Mouse (Mus musculus) lung, embryonic 16.5 days (tissue): ENCODE data around the gene Wdr18. TPM values are rescaled to one million over a fixed set of nuclear protein-coding genes. Genes with fewer than 3 reads are reported as not detected.

Experiments used
- ATAC-seq: fragments of 200-750 bp; cut with Nextera tagmentation; 2 replicates; pipeline ENCODE4 v1.8.0; 2017; ENCODE audit warnings: low read depth, mild to moderate bottlenecking, moderate library complexity
- H3K27ac ChIP-seq: fragments of 300-500 bp; sonication (generic); 2 replicates; pipeline ENCODE4 v1.5.1; 2014; ENCODE audit warnings: mild to moderate bottlenecking, control low read depth, low read length
- H3K27me3 ChIP-seq: fragments of 300-500 bp; sonication (generic); 2 replicates; pipeline ENCODE4 v1.6.1; 2014; ENCODE audit warnings: low read depth, low read length, mixed read lengths; ENCODE audit not compliant: control insufficient read depth, insufficient read depth
- H3K36me3 ChIP-seq: fragments of 300-500 bp; sonication (generic); 2 replicates; pipeline ENCODE4 v1.6.1; 2014; ENCODE audit warnings: low read length; ENCODE audit not compliant: control insufficient read depth, insufficient read depth
- H3K4me1 ChIP-seq: fragments of 300-500 bp; sonication (generic); replicated peaks from 2 replicates; pipeline ENCODE4 v1.6.1; 2014; ENCODE audit warnings: low read length, mixed read lengths; ENCODE audit not compliant: control insufficient read depth, insufficient read depth
- H3K4me2 ChIP-seq: fragments of 300-500 bp; sonication (generic); 2 replicates; pipeline ENCODE4 v1.6.1; 2014; ENCODE audit warnings: low read depth, low read length, control low read depth
- H3K4me3 ChIP-seq: fragments of 300-500 bp; sonication (generic); 2 replicates; pipeline ENCODE4 v1.5.1; 2014; ENCODE audit warnings: mild to moderate bottlenecking, low read length, control low read depth
- H3K9ac ChIP-seq: fragments of 300-500 bp; sonication (generic); 2 replicates; pipeline ENCODE4 v1.6.1; 2014; ENCODE audit warnings: low read length, control low read depth
- H3K9me3 ChIP-seq: fragments of 300-500 bp; sonication (generic); 2 replicates; pipeline ENCODE4 v1.6.1; 2016; ENCODE audit warnings: low read length; ENCODE audit not compliant: control insufficient read depth
- WGBS: fragments of 180-500 bp; shearing (Covaris S2); extraction: QIAGEN DNeasy Blood & Tissue Kit; methylation state at CpG from one replicate; pipeline ENCODE4 v1.1.7; 2014; 5-methylcytosine and 5-hydroxymethylcytosine counted together
- polyA plus RNA-seq: library from polyadenylated mRNA; unstranded; fragments of >200 nt; fragmentation: Nextera tagmentation; extraction: Ambion mirVana; gene quantifications from 2 replicates; pipeline ENCODE4 v1.2.1, GENCODE M21; 2015

Wdr18 gene
- polyA plus RNA-seq, 1 experiment from 2014 or later, result 83.0 TPM

DNA sequence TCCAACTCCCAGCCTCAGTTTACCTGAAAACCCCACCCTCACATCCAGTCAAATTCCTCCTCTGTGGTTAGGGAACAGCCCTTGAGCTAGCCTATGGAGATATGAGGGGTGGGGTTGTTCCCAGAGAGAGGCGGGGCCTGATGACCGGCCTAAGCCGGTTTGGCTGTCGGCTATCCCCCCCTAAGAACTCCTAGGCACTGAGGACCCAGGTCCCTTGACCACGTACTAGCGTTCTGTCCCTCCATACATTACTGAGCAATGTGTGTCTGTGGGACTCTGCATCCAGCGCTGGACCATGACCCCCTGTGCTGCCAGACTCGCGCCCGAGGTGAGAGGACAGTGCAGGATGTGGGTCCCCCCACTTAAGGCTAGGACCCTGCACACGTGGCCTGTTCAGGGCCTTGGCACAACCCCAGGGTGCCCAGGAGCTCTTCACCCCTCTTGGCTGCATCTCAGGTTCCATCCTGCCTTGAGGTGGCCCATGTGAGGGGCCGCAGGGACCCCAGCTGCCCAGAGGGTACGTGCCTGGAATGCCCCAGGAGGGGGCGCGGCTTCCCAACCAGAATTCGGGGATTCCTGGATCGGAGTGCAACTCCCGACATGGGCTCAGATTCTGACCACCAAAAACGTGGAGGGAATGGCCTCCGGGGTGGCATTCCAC is 59.6 kb downstream of the Wdr18 start:
- H3K9ac ChIP-seq, result peak overlapping the region; percentile 61
- H3K4me1 ChIP-seq, result peaks cover 37% of the 10 kb centered on the region
- H3K36me3 ChIP-seq, result no peaks in the 10 kb centered on the region
- H3K4me3 ChIP-seq, result peak overlapping the region; percentile 37
- peak; percentile 77 for ATAC-seq
- H3K27me3 ChIP-seq, result peaks cover 7% of the 10 kb centered on the region; the same call in 1 of the 2 replicates
- peak overlapping the region; percentile 53 for H3K4me2 ChIP-seq
- peak overlapping the region; percentile 91 for H3K27ac ChIP-seq
- WGBS, result 12% methylated on average over 20 of the region's 20 CpGs
- no peaks in the 10 kb centered on the region for H3K9me3 ChIP-seq

Other genes starting within 250 kb of the Wdr18 start
- not detected in 2 replicates for gene Hcn2, start 243.5 kb upstream of the Wdr18 start, polyA plus RNA-seq
- 46.2 and 47.8 TPM in 2 replicates for gene Polrmt, start 213.6 kb upstream of the Wdr18 start, polyA plus RNA-seq
- gene Fgf22, start 205.1 kb upstream of the Wdr18 start, polyA plus RNA-seq, result 0.11 and 0.29 TPM in 2 replicates
- gene Rnf126, start 193.2 kb upstream of the Wdr18 start, polyA plus RNA-seq, result 47.9 and 61.4 TPM in 2 replicates
- 21.7 and 22.7 TPM in 2 replicates for gene Fstl3, start 182.9 kb upstream of the Wdr18 start, polyA plus RNA-seq
- gene Prss57, start 169.2 kb upstream of the Wdr18 start, polyA plus RNA-seq, result 0.57 and 2.1 TPM in 2 replicates
- gene Palm, start 166.6 kb upstream of the Wdr18 start, polyA plus RNA-seq, result 52.7 and 54.1 TPM in 2 replicates
- 10.6 and 13.5 TPM in 2 replicates for gene Misp, start 139.2 kb upstream of the Wdr18 start, polyA plus RNA-seq
- 344 and 371 TPM in 2 replicates for gene Ptbp1, start 105.7 kb upstream of the Wdr18 start, polyA plus RNA-seq
- 3.0 and 4.0 TPM in 2 replicates for gene Prtn3, start 85.7 kb upstream of the Wdr18 start, polyA plus RNA-seq
- gene Plppr3, start 85.5 kb upstream of the Wdr18 start, polyA plus RNA-seq, result 22.6 and 26.4 TPM in 2 replicates
- gene Elane, start 73.9 kb upstream of the Wdr18 start, polyA plus RNA-seq, result 0.26 and 1.2 TPM in 2 replicates
- gene Cfd, start 69.3 kb upstream of the Wdr18 start, polyA plus RNA-seq, result not detected in 2 replicates
- 48.3 and 51.2 TPM in 2 replicates for gene Med16, start 51.2 kb upstream of the Wdr18 start, polyA plus RNA-seq
- gene Gm26602, start 49.3 kb upstream of the Wdr18 start, polyA plus RNA-seq, result 12.8 TPM in 1 of 2 replicates, not detected in the other
- gene Kiss1r, start 43.2 kb upstream of the Wdr18 start, polyA plus RNA-seq, result 1.0 and 1.1 TPM in 2 replicates
- 151 and 155 TPM in 2 replicates for gene R3hdm4, start 38.9 kb upstream of the Wdr18 start, polyA plus RNA-seq
- 4.1 and 4.8 TPM in 2 replicates for gene Arid3a, start 33.1 kb upstream of the Wdr18 start, polyA plus RNA-seq
- gene Grin3b, start 10.6 kb downstream of the Wdr18 start, polyA plus RNA-seq, result 0.25 and 0.75 TPM in 2 replicates
- 7.3 and 9.0 TPM in 2 replicates for gene Tmem259, start 24.2 kb downstream of the Wdr18 start, polyA plus RNA-seq
- 401 and 405 TPM in 2 replicates for gene Cnn2, start 28.4 kb downstream of the Wdr18 start, polyA plus RNA-seq
- 4.9 and 5.6 TPM in 2 replicates for gene Abca7, start 36.3 kb downstream of the Wdr18 start, polyA plus RNA-seq
- 18.1 and 21.8 TPM in 2 replicates for gene Arhgap45, start 56.5 kb downstream of the Wdr18 start, polyA plus RNA-seq
- gene Polr2e, start 79.6 kb downstream of the Wdr18 start, polyA plus RNA-seq, result 194 and 210 TPM in 2 replicates
- 554 and 585 TPM in 2 replicates for gene Gpx4, start 87.0 kb downstream of the Wdr18 start, polyA plus RNA-seq
- gene Sbno2, start 145.4 kb downstream of the Wdr18 start, polyA plus RNA-seq, result 18.7 and 19.1 TPM in 2 replicates
- gene Stk11, start 155.7 kb downstream of the Wdr18 start, polyA plus RNA-seq, result 18.6 and 23.3 TPM in 2 replicates
- 534 and 552 TPM in 2 replicates for gene Atp5d, start 178.5 kb downstream of the Wdr18 start, polyA plus RNA-seq
- 3.9 and 5.6 TPM in 2 replicates for gene Cbarp, start 180.7 kb downstream of the Wdr18 start, polyA plus RNA-seq
- 11.8 and 12.9 TPM in 2 replicates for gene Midn, start 188.1 kb downstream of the Wdr18 start, polyA plus RNA-seq
- 73.4 and 83.4 TPM in 2 replicates for gene Cirbp, start 205.8 kb downstream of the Wdr18 start, polyA plus RNA-seq
- gene 1600002K03Rik, start 212.8 kb downstream of the Wdr18 start, polyA plus RNA-seq, result 12.2 and 13.6 TPM in 2 replicates
- gene Efna2, start 219.3 kb downstream of the Wdr18 start, polyA plus RNA-seq, result 11.0 and 12.1 TPM in 2 replicates